Mouse (Mus musculus) frontal cortex, postnatal 25 days (tissue): Measurements from ENCODE around the gene Nek1.

Source experiments
- DNase-seq, 2 experiments: peaks; one replicate each; pipeline ENCODE4 v3.0.0; 2022; ENCODE audit warnings: low spot score in 2 of 2

The Nek1 gene

DNA sequence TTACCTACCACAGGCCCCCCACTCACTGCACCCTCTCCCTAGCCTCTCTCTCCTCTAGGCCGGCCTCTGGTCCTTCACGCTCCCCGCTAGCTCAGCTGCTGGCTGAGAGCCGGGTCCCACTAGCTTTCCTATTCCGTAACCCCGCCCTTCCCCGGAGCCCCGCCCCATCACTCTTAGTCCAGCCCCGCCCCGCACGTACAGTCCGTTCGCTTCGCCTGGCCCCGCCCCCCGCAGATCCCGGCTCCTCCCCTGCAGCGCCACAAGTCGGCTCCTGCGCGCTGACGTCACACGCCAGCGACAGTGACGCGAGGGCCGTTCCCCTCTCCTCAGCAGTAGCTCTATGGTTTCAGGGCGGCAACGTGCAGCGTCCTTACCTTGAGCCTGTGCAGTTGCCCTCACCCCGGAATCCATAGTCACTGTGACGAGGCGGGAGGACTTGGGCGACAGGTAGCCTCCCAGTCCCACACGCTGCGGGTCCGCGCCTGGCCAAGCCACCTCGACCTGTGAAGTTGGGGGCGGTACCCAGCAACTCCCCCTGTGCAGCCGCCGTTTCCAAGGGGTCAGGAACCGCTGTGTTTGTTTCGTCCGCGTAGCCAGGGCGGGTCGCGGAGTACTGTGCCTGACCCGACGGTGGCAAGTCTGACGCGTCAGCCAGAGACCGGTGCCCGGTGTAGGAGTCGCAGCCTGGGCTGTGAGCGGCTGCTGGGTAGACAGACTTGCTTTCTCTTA is at the start of gene Nek1:
Nek1 (plus strand) TSS at position 286 of the 729 bp plus-strand sequence.
- DNase-seq, result peak; percentile 88 to 95

DNA sequence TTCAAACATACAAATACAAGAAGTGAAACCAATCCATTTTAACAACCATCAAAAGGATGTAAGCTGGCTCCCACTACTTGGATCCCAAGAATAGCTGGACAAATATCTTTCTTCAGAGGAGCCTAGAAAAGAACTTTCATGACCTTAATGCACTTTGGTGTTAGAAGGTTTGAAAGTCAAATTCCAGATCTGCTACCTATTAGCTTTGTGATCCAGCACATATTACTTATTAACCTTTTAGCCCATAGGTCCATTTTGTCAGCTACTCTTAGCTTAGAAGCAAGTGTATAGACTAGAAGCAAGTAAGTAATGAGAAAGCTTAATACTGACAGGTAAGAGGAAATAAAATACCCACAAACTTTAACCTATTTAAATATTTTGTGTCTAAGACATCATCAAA is 45.5 kb upstream of the Nek1 start:
- DNase-seq, result no peak

DNA sequence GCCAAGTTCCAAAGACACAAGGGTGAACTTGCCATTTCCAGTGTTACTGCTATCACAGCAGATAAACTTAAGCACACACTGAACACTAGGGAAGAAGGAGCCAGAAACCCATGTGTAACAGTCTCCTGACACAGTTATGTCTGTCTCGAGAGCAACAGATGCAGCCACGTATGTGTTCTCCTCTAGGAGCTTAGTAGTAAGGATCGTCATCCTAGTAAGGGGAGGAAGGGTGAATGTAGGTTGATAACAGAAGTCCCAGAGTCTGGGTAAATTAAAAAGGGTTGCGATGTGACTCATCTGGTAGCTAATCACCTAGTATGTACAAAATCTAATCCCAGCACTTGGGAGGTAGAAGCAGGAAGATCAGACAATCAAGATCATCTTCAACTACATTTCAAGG is 43.1 kb upstream of the Nek1 start:
- DNase-seq, result no peak

DNA sequence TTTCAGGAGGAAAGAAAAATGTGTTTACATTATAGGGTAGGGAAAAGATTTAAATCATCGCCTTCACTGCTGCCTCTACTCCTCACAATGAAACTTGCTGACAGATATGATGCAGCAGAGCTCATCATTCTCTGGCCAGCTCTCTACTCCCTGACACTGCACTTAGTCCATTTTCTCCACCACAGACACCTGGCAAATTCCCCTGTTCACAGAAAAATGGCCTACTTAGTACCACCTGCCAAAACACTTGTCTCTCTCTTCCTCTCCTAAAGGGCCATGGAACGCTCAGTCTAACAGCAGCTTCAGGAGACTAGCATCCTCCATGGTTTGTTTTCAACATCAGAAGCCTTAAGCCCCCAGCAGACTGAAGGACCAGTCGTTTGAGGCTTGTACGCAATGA is 41.7 kb upstream of the Nek1 start:
- no peak for DNase-seq

DNA sequence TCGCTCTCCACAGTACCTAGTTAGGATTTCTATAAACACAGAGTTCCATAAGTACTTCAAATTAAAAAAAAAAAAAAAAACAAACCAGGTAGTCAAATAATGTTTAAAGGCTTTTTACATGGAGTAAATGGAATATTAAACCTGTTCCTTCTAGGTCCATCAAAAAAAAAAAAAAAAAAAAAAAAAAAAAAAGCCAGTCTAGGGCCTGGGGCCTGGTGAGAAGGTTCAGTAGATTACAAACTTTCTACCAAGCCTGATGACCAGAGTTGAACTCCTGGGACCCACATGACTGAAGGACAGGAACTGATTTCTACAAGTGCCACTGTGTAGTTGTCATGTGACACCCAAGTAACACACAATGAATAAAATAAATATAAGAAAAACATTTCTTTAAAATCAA is 41.2 kb upstream of the Nek1 start:
- DNase-seq, result no peak

DNA sequence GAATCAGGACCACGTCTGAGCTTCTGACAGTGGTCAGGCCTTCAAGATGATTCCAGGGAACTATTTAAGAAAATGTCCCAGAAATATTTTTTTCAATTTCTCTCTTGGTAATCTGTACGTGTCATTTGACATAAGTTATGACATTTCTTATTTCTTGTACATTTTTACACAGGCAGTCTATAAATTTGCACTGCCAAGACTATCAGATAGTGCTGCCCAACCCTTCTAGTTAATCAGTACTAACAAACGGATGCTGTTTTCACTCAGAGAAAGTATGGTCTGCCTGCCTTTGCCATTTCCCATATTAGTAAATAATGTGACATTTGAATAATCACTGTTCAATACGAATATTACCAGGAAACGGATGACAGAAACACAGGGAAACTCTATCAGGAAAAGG is 40.2 kb upstream of the Nek1 start:
- DNase-seq, result no peak

DNA sequence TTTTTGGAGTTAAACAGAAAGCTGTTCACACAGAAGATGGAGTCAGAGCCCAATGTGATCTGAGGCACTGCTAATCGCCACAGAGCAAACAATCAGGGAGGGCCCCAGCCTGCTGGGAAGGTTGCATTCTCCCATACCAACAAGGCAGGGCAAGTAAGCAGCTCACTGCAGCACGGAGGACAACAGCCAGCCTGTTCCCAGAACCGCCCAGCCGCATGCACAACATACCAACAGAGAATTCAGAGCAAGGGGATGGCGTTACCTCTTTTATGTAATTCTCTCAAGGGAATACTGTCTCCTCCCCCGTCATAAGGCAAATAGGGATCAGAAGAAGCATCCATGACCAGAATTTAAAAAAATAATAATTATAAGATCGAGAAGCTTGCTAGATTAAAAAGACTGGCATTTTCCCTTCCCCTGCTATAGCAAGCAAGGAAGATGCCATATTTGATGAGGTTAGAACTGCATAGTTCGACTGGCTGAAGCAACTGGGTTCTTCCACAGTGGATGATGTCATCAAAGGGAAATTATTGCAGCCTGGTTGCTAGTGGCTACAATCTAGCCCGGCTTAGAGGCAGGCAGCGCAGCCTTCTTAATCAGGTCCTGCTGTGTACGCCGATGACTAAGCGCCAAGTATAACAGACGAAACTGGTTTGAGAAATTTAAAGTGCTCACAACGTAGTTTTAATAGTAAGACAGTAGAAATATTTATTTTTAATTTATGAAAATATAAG is 38.5 kb upstream of the Nek1 start:
- peak; percentile 56 to 58 for DNase-seq

DNA sequence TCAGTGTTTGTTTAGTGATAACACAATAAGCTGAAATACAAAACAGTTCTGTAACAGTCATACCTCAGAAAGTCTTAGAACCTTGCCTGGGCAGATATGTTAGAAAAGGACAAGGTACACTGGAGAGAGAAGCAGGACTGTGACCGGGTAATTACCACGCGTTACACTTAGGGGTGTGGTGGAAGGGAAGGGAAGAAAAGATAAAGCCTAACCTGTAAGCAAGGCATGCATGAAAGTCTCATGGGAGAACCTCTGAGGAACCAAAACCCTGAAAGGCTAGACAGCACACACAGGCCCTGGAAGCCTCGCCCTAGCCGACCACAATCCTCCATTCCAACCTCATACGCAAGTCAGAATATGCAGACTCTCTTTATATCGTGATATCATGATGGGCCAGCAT is 36.1 kb upstream of the Nek1 start:
- DNase-seq, result no peak

DNA sequence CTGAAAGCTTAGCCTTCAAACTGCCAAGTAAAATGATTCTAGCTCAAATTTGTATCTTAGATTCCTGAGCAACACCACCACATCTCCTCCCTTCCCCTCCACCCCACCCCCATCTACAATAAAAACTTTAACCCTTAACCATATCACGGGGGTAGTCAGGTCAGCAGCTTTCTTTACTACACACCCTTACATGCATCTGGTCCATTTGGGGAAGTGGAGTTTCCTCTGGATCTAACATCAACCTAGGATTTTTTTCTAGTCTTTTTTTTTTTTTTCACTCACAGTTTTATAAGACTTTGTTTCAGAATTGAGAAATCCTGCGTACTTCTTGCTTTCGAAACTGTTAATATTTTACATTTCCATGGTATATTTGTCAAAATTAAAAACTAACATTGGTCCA is 30.2 kb upstream of the Nek1 start:
- DNase-seq, result no peak

DNA sequence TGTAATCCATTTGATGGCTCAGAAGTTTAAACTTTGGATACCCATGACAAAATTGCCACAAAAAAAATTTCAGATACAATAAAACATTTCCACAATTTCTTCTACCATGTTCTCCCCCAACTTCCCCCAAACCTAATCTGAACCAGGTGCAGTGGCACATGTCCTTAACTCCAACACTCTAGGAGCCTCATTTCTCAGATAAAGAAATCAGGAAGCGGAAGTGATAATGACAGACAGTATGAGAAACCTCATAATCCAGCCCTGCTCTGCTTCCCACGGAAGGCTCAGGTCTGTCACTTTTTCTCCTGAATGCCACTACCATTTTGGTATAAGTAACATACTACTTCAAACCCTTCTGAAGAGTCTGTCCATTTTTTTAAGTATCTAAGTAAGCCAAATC is 29.1 kb upstream of the Nek1 start:
- no peak for DNase-seq

DNA sequence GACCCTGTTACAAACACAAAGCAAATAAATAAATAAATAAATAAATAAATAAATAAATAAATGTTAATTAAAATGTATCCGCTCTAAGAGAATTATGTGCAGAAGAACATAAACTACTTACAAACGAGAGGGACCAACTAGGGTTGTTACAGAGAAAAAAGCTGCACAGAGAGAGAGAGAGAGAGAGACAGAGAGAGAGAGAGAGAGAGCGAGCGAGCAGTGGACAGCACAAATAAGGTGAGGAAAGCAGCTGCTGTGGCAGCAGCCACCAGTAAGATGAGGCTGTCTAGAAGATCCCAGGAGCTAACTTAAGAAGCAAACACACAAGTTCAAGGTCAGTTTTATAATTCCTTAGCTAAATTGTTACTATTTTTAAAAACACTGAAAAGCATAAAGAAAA is 28.5 kb upstream of the Nek1 start:
- DNase-seq, result no peak

DNA sequence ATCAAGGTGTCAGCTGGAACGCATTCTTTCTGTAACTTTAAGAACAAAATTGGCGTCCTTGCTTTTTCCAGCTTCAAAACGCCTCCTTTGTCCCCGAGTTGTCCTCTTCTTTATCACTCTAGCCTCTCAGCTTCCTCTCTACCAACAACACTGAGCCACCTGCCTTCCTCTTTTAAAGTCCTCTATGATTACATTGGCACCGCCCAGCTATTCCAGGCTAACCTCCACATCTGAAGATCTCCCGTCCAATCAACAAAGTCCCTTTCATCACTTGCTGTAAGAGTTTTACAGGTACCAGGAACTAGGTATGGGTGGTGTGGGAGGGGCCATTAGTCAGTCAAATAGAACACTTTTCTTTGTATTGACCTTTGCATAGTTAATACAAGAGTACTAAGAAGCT is 27.7 kb upstream of the Nek1 start:
- no peak for DNase-seq

DNA sequence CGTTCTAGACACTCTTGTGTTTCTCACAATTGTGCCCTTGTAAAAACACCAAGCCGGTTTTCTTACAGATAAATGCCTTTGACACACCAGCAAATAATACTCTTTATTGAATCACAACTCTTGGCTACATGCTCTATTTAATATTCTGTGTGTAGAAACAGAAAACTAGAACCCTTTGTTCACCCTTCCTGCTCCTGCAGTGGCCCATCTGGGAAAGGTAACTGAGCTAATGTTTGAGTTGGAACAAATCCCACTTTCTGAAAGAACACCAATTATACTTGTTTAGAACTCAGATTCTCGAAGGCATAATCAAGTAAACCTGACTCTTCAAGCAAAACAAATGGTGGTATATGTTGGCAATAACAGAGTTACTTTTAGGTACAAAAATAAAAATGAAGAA is 27.3 kb upstream of the Nek1 start:
- no peak for DNase-seq

DNA sequence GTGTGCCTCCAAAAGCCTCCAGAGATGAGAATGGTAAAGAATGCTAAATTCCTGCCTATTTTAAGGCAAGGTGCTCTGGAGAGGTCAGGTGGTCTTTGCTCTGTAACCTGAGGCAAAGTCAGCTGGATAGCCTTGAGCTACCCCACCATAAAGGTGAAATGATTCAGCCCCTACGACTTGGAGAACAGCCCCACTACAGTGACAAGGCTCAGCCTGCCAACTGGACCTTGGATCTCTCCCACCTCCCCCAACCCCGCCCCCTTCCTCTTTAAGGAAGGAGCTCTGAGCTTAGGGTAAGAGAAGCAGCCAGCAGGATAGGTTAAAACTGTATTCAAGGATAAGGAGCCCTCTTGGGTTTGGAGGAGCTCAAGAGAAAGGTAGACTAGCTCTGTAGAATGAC is 23.9 kb upstream of the Nek1 start:
- DNase-seq, result no peak

DNA sequence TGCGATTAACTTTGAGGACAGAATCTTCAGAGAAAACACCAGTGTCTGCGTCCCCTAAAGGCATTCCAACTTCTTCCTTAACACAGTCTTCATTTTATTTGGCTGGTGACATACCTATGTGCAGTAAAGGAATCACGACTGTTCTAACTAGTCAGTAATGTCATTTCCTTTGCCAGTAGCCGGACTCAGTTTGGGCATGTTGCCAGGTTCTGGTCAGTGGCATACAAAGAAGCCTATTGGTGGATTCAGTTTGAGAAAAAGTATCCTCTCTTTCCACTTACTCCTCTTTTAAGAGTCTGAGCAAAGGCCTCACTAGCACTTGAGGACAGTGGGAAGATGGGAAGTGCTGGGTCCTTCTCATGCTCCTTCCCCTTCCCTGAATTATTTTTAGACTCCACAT is 21.2 kb upstream of the Nek1 start:
- no peak for DNase-seq

DNA sequence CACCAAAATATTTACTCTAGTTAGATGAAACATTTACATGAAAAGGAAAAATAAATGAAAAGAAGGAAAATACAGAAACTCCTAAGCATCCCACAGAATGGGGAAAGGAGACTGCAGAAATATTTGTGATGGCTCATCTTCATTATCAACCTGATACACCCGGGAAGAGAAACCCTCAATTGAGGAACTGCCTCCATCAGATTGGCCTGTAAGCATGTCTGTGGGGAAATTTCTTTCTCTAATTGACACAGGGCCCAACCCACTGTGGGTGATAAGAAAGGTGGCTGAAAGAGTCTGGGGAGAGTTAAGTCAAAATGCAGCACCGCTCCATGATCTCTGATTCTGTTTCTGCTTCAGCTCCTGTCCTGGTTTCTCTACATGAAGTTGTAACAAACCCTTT is 19.5 kb upstream of the Nek1 start:
- no peak for DNase-seq

DNA sequence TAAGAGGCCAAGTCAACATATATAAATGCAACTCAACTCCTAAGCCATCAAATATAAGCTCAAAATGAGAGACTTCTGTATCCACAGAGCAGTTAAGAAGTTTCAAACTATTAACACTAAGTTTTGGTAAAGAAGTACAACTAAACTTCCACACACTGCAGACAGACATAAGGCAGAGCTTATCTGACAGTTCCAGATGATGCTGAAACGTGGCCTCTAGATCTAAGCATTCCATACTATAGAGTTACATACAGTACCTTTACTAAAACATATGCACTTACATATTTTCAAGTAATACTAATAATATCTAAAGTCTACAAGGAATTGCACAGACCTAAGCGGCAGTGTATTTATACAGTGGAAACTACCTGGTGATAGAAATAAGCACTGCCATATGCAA is 18.2 kb upstream of the Nek1 start:
- DNase-seq, result no peak

DNA sequence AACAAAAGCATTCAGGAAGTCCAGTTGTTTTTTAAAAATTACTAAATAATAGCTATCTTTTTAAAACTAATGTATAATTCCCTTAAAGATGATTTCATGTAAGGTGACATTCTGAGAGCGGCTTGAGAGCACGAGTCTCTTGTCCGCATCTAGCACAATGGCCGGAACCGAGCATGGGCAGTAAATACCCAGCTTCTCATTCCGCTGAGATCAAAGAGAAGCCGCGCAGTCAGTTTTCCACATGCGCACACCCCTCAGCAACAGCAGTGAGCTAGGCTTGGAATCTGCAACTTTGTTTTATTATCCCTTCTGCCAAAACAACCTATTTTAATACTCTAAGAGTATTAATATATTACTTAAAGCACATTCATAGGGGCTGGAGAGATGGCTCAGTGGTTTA is 16.2 kb upstream of the Nek1 start:
- no peak for DNase-seq

DNA sequence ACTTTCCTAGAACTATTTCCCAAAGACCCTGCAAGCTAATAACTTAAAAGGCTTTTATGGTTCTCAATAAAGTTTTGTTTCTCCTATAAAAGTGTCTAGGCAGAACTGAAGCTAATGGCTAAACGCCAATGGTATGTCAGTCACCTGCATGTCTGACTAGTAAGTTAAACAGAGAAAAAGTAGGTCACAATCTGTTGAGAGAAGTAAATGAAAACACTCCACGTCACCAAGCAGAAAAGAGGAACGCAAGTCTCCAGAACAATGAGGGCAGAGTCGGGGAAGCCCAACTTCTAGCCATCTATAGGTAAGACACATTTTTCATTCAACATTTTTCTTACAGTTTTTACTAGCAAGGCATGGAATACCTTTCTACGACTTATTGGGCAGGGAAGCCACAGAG is 14.5 kb upstream of the Nek1 start:
- DNase-seq, result no peak

DNA sequence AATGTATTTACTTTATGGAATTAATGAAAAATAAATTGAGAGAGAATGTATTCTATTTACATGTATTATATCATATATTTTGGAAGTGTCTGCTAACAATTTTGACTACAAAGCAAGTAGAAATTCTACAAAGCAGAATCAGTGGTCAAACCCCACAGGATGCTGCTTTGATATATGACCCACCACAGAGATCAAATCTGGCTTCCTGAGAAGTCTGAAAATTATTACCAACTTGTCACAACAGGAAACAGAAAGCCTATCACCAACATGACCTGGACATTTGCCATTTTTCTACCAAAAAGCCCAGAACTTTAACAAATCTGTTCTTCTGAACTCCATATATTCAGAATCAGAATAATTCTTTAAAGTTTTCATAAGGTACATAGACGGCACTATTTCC is 11.6 kb upstream of the Nek1 start:
- no peak for DNase-seq

DNA sequence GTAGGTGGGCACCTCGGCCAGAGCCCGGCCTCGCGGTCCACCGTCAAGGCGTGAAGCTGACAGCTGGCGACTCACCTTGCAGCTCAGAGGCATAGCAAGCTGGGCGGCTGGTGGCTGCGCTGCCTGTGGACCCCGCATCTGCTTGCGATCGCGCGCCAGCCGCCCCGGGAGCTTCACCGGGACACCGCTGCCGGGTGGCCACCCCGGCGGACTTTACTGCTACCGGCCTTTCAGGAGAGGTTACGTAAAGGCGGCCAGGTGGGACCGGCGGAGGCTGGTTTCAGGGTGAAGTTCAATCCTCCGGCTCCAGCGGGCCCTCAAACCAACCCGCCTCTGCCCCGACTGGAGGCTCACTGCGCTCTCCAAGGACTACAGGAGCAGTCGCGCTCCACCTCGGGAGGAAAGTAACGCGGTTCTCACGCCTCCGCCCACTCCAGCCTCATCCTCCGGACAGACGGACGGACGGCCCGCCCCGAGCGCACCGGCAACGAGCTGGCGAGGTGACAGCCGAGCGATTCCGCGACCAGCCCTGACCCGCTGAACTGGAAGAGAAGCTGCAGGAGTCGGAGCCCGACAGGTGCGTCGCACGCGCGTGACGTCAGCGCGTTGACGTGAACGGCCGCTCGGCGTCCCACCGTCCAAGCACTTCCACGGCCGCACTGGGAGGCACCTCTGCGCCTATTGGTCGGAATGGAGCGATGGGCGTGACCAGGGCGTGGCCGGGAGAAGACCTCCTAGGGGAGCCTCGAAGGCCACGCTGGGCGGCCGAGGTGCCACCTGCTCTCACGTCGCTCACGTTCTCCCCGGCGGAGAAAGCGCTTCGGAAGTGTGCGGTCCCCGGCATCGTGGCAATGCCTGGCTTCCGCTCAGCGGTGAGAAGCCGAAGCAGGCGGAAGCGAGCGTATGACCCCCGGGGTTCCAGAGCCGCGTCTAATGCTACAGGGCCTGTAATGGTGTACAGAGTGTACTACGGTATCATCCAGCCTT is 10.0 kb upstream of the Nek1 start, which contains the start of gene Clcn3:
Clcn3 (minus strand) TSS at position 600 of the 987 bp plus-strand sequence.
- DNase-seq, result peak; percentile 92 to 95

DNA sequence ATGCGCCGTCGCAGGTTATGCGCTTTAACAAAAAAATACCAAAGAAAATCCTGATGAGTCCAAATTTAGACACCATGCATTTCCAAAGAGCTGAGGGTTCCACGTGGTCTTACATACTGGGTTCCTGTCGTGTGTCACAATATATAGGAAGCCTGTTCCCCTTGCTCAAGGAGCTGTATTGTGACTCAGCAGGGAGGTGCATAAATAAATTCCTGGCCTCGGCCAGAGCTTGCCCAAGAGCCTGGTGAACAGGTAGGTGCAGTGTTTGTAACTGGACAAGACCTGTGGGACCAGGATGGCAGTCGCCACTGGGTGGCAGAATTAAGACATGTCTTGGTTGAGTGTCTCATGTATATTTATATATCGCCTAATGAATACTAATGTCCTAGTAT is 9.3 kb upstream of the Nek1 start:
- peak; percentile 28 to 29 for DNase-seq
